Mouse (Mus musculus) spleen, postnatal 36 days (tissue): ENCODE measurements around the gene Suv39h2.

Experiments used
- DNase-seq, 2 experiments: peaks; one replicate each; pipeline ENCODE4 v3.0.0; 2022; ENCODE audit warnings: low spot score in 2 of 2, mixed read lengths in 1 of 2

The Suv39h2 gene

GRCm38 (mm10) chr2:3423841-3424578, 50.8 kb downstream of the Suv39h2 start, which contains the start of gene Dclre1c:
TSS of gene Dclre1c (plus strand) at chr2:3424131.
- DNase-seq = peak; percentile 93 to 95

GRCm38 (mm10) chr2:3422548-3422947, 52.3 kb downstream of the Suv39h2 start, which contains the start of gene Meig1:
TSS of gene Meig1 (minus strand) at chr2:3422648.
- no peak for DNase-seq

- no peak for DNase-seq
Observed at GRCm38 (mm10) chr2:3420157-3420556, 54.7 kb downstream of the Suv39h2 start.

GRCm38 (mm10) chr2:3418883-3419431, 55.9 kb downstream of the Suv39h2 start:
- DNase-seq = peak; percentile 96

GRCm38 (mm10) chr2:3415676-3416075, 59.2 kb downstream of the Suv39h2 start:
- no peak for DNase-seq

GRCm38 (mm10) chr2:3414241-3414640, 60.6 kb downstream of the Suv39h2 start:
- DNase-seq = peak; percentile 22 to 24

- no peak for DNase-seq
Observed at GRCm38 (mm10) chr2:3407756-3408155, 67.1 kb downstream of the Suv39h2 start.

GRCm38 (mm10) chr2:3405981-3406380, 68.8 kb downstream of the Suv39h2 start:
- no peak for DNase-seq
